Mouse (Mus musculus): ENCODE measurements around the gene Chmp2a. TPM values are rescaled to one million over a fixed set of nuclear protein-coding genes. Genes with fewer than 3 reads are reported as not detected.

The Chmp2a gene
- polyA plus RNA-seq, 1 experiment: 134 TPM

DNA sequence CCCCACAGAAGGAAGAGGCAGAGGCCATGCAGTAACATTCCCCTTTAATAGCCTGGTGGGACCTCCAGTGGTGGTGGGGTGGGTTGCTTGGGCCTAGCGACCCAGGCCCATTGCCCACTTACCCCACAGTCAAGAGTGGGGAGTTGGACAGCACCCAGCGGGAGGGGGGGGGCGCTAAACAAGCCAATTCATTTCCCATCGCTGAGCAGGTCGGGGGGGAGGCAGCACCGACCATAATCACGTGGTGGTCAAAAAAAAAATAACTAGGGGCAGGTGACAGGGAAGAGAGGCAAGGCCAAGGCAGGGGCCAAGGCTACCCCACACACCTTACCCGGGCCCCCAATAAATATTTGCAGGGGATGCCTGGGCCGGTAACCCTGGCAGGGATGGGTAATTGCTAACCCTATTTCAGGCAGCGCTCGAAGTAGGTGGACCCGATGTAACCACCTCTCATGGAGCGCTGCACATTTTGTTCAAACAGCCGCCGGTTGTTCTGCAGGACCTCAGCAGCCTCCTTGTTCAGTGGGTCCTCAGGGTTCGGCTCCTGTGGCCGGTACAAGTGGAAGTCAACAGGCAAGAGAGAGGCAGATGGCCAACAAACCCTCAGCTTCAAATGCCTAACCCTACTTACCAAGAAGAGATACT lies 726 bp upstream of the Chmp2a start:
- Histone ChIP-seq H3K4me1 (ENCODE audit: control insufficient read depth, insufficient read depth, low read length) (peaks cover 20% of the 10 kb centered on the region; the same call in 1 of the 2 replicates), H3K27ac (ENCODE audit: insufficient read depth, low read depth, low read length) (0 out of 2 replicates have a peak overlapping the region, but pooled peaks have one; percentile 40), H3K4me3 (ENCODE audit: insufficient read depth, low read depth, low read length) (0 out of 2 replicates have a peak overlapping the region, but pooled peaks have one; percentile 91), H3K27me3 (replicated peaks; ENCODE audit: control insufficient read depth, insufficient read depth, low read length) (no peaks in the 10 kb centered on the region), H3K36me3 (ENCODE audit: control insufficient read depth, insufficient read depth, low read length) (no peaks in the 10 kb centered on the region; the same call in 1 of the 2 replicates)
- no peak for DNase-seq
- TF ChIP-seq CTCF (conservative IDR thresholded peaks at IDR 0.05; ENCODE audit: insufficient read depth, insufficient read length, low read depth, low read length): no peak
- TF ChIP-seq POLR2A (IDR thresholded peaks at IDR 0.05; ENCODE audit: low read depth, low read length): no peak
- 74% methylated on average over 17 of the region's 17 CpGs for WGBS

DNA sequence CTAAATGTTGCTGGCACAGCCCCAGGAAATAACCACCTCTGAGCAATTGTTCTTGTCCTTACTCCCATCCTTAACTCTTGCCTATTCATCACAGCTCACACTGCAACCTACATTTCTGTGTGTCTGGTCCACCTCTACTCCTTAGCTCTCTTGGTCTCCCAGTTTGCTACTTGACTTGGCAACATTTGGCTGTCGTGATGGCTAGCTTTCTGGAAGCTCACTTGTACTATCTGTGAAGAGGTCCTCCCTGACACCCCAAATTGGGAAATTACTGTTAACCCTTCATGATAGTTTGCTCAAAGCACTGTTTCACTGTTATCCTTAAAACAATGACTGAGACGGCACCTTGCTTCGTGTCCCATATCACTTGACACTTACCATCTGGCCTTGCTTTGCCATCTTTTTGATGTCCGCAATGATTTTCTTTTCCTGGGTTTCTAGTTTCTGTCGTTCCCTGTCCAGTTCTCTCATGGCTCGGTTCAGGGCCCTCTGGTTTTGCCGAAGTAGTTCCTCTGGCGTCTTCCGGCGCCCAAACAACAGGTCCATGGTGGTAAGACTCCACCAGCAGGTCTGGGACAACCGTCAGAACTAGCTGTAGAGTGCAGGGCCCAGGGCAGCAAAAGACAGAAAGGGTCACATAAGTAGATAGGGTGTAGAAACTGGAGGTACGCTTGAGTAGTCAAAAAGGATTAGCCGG lies 1.0 kb downstream of the Chmp2a start:
- Histone ChIP-seq H3K36me3 (ENCODE audit: control insufficient read depth, insufficient read depth, low read length) (no peaks in the 10 kb centered on the region; the same call in 1 of the 2 replicates), H3K4me3 (ENCODE audit: insufficient read depth, low read depth, low read length) (peak overlapping the region; percentile 91), H3K27ac (ENCODE audit: insufficient read depth, low read depth, low read length) (peak overlapping the region; percentile 90), H3K4me1 (ENCODE audit: control insufficient read depth, insufficient read depth, low read length) (peaks cover 15% of the 10 kb centered on the region; the same call in 1 of the 2 replicates), H3K27me3 (replicated peaks; ENCODE audit: control insufficient read depth, insufficient read depth, low read length) (no peaks in the 10 kb centered on the region)
- no peak for DNase-seq
- WGBS: 22% methylated on average over 13 of the region's 13 CpGs
- TF ChIP-seq CTCF (conservative IDR thresholded peaks at IDR 0.05; ENCODE audit: insufficient read depth, insufficient read length, low read depth, low read length): no peak
- no peak for TF ChIP-seq POLR2A (IDR thresholded peaks at IDR 0.05; ENCODE audit: low read depth, low read length)

DNA sequence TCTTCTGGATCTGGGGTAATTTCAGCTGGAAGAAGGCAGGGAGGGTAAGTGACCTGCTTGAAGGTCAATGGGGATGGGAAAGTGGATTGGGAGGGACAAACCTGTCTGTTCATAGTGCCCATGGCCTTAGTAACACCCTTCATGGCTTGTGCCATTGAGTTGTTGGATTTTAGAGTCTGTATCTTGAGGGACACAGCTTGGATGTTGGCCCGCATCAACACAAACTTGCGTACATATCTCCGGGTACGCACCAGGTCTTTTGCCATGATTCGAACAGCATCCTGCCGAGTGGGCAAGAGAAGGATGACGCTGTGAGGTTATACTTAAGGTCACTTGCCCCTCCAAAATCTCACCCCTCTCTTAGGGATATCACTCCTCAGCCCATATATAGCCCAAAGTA lies 2.1 kb downstream of the Chmp2a start:
- Histone ChIP-seq H3K36me3 (ENCODE audit: control insufficient read depth, insufficient read depth, low read length) (peaks cover 2% of the 10 kb centered on the region; the same call in 1 of the 2 replicates), H3K4me1 (ENCODE audit: control insufficient read depth, insufficient read depth, low read length) (peaks cover 15% of the 10 kb centered on the region; the same call in 1 of the 2 replicates), H3K4me3 (ENCODE audit: insufficient read depth, low read depth, low read length) (no peak overlapping the region), H3K27ac (ENCODE audit: insufficient read depth, low read depth, low read length) (no peak overlapping the region), H3K27me3 (replicated peaks; ENCODE audit: control insufficient read depth, insufficient read depth, low read length) (no peaks in the 10 kb centered on the region)
- 91% methylated on average over 7 of the region's 7 CpGs for WGBS
- no peak for TF ChIP-seq CTCF (conservative IDR thresholded peaks at IDR 0.05; ENCODE audit: insufficient read depth, insufficient read length, low read depth, low read length)
- TF ChIP-seq POLR2A (IDR thresholded peaks at IDR 0.05; ENCODE audit: low read depth, low read length): no peak
- DNase-seq: no peak

DNA sequence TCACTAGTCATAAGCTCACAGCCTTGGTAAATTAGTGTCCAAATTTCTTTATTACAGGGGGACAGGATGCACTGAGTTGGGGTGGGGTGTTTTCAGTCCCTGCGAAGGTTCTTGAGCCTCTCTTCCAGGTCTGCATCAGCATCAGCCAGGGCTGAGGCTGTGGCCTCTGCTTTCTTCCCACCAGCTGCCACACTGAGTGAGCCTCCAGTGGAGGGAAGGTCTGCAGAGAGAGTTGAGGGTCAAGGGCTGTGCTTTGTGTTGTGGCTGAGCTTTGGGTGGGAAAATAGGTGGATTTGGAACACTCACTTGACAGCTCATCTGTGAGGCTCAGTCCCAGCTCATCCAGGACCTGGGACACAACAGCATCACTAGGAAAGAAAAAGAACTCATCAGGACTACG lies 2.6 kb downstream of the Chmp2a start:
- Histone ChIP-seq H3K36me3 (ENCODE audit: control insufficient read depth, insufficient read depth, low read length) (peaks cover 2% of the 10 kb centered on the region; the same call in 1 of the 2 replicates), H3K4me3 (ENCODE audit: insufficient read depth, low read depth, low read length) (no peak overlapping the region), H3K4me1 (ENCODE audit: control insufficient read depth, insufficient read depth, low read length) (peaks cover 15% of the 10 kb centered on the region; the same call in 1 of the 2 replicates), H3K27ac (ENCODE audit: insufficient read depth, low read depth, low read length) (no peak overlapping the region), H3K27me3 (replicated peaks; ENCODE audit: control insufficient read depth, insufficient read depth, low read length) (no peaks in the 10 kb centered on the region)
- DNase-seq: no peak
- 78% methylated on average over 2 of the region's 2 CpGs for WGBS
- TF ChIP-seq POLR2A (IDR thresholded peaks at IDR 0.05; ENCODE audit: low read depth, low read length) (no peak), CTCF (conservative IDR thresholded peaks at IDR 0.05; ENCODE audit: insufficient read depth, insufficient read length, low read depth, low read length) (no peak)

DNA sequence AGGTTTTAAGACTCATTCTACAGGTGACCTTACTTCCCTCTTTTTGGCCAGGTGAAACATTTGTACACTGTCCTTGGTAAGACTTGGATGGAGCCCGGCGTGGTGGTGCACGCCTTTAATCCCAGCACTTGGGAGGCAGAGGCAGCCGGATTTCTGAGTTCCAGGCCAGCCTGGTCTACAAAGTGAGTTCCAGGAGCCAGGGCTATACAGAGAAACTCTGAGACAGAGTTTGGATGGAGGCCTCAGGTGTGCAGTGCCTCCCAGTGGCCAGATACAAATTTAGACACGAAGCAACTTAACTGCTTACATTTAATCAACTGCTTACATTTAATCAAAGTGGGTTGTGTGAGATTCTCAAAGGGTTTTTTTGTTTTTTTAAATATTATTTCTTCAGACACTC lies 3.5 kb downstream of the Chmp2a start:
- Histone ChIP-seq H3K4me3 (ENCODE audit: insufficient read depth, low read depth, low read length) (no peak overlapping the region), H3K27ac (ENCODE audit: insufficient read depth, low read depth, low read length) (no peak overlapping the region), H3K36me3 (ENCODE audit: control insufficient read depth, insufficient read depth, low read length) (peaks cover 2% of the 10 kb centered on the region; the same call in 1 of the 2 replicates), H3K4me1 (ENCODE audit: control insufficient read depth, insufficient read depth, low read length) (peaks cover 11% of the 10 kb centered on the region; the same call in 1 of the 2 replicates), H3K27me3 (replicated peaks; ENCODE audit: control insufficient read depth, insufficient read depth, low read length) (no peaks in the 10 kb centered on the region)
- TF ChIP-seq POLR2A (IDR thresholded peaks at IDR 0.05; ENCODE audit: low read depth, low read length): no peak
- TF ChIP-seq CTCF (conservative IDR thresholded peaks at IDR 0.05; ENCODE audit: insufficient read depth, insufficient read length, low read depth, low read length): peak; percentile 41
- DNase-seq: peak; percentile 34
- 64% methylated on average over 5 of the region's 5 CpGs for WGBS

DNA sequence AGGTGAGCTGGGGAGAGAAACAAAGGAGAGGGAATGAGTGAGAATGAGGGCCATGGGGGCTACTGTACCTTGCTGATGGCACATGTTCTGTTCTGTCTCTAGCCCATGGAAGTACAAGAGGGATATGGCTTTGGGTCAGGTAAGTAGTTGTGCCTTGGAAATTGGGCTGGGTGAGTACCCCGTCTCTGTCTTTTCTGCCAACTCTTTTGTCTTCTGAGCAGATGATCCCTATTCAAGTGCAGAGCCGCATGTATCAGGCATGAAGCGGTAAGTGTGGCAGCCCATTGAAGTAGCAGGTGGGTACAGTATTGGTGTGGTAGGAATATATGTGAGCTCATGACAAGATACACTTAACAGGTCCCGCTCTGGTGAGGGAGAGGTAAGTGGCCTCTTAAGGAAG lies 5.6 kb downstream of the Chmp2a start:
- no peak for TF ChIP-seq CTCF (conservative IDR thresholded peaks at IDR 0.05; ENCODE audit: insufficient read depth, insufficient read length, low read depth, low read length)
- no peak for TF ChIP-seq POLR2A (IDR thresholded peaks at IDR 0.05; ENCODE audit: low read depth, low read length)
- 90% methylated on average over 4 of the region's 4 CpGs for WGBS
- Histone ChIP-seq H3K27me3 (replicated peaks; ENCODE audit: control insufficient read depth, insufficient read depth, low read length) (no peaks in the 10 kb centered on the region), H3K4me3 (ENCODE audit: insufficient read depth, low read depth, low read length) (no peak overlapping the region), H3K36me3 (ENCODE audit: control insufficient read depth, insufficient read depth, low read length) (peaks cover 2% of the 10 kb centered on the region; the same call in 1 of the 2 replicates), H3K4me1 (ENCODE audit: control insufficient read depth, insufficient read depth, low read length) (peaks cover 15% of the 10 kb centered on the region), H3K27ac (ENCODE audit: insufficient read depth, low read depth, low read length) (no peak overlapping the region)
- no peak for DNase-seq

Measured in kidney, adult 2 months (tissue).